Mouse (Mus musculus) urinary bladder, adult 2 months (tissue): ENCODE measurements around the gene Gcsh. TPM values are rescaled to one million over a fixed set of nuclear protein-coding genes. Genes with fewer than 3 reads are reported as not detected.

Experiments
- polyA plus RNA-seq: library from polyadenylated mRNA; depleted of rRNA; stranded (reverse); fragments of >200 nt; gene quantifications from 2 replicates; pipeline ENCODE4 v1.2.3, GENCODE M21; 2012; rRNA removed

The Gcsh gene
- polyA plus RNA-seq, 1 experiment = 70.1 TPM

Other genes starting within 250 kb of the Gcsh start
- 10.1 and 11.3 TPM in 2 replicates for gene Cmc2, start 72.1 kb downstream of the Gcsh start, polyA plus RNA-seq
- 2.2 and 2.8 TPM in 2 replicates for gene Cenpn, start 71.8 kb downstream of the Gcsh start, polyA plus RNA-seq
- gene Atmin, start 50.1 kb downstream of the Gcsh start, polyA plus RNA-seq = 11.2 and 13.4 TPM in 2 replicates
- gene 1700030J22Rik, start 14.6 kb downstream of the Gcsh start, polyA plus RNA-seq = 0.47 TPM in 2 replicates
- 0.07 and 0.09 TPM in 2 replicates for gene Pkd1l2, start 88.9 kb upstream of the Gcsh start, polyA plus RNA-seq
- gene Bco1, start 102.3 kb upstream of the Gcsh start, polyA plus RNA-seq = 0.21 and 0.25 TPM in 2 replicates
- 8.2 and 9.5 TPM in 2 replicates for gene Gan, start 164.6 kb upstream of the Gcsh start, polyA plus RNA-seq